32 mouse cellular contexts compared by ENCODE assay signal in the genomic region with DNA sequence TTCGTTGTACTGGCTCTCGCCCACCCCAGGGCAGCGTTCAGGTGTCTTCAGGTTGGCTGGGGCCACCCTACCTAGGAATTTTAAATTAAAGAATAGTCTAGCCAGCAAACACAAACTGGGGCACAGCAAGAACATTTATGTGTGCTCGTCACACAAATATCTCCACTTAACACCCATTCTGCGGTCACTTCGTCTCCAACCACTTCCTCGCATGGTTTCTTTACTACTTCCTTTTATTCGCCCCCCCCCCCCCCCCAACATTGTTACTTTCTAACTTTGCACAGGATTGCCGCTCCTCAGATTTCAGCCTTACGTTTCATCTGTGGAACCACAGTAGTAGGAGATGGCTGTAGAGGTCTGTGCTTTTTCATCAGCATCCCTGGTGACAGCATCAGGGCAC. TPM values are rescaled to one million over a fixed set of nuclear protein-coding genes. Genes with fewer than 3 reads are reported as not detected.
DNase-seq lines count a peak whose midpoint lies in the region; ATAC-seq and TF ChIP-seq lines count a peak whose summit lies in the region.
"Had no signal": no experiment of that assay in that cellular context is flagged by ENCODE, and none has a peak within 500 bp of the region (broad histone marks: within the 10 kb centered on the region; RNA-seq: fewer than 3 reads in every experiment).

No protein-coding gene starts in this region.

- no peak for TF ChIP-seq CTCF in E14TG2a.4 (conservative IDR thresholded peaks at IDR 0.05; ENCODE audit: low read length)
- TF ChIP-seq CTCF in lung, adult 2 months (IDR thresholded peaks at IDR 0.05; ENCODE audit: insufficient read depth, low read length), result no peak

- WGBS in heart, embryonic 12.5 days, result 43% methylated on average over 10 of the region's 10 CpGs
- WGBS in lung, adult 2 months, result 51% methylated on average over 10 of the region's 10 CpGs
- WGBS in hindbrain, embryonic 13.5 days, result 90% methylated on average over 10 of the region's 10 CpGs

- TF ChIP-seq POLR2A in lung, adult 2 months (IDR thresholded peaks at IDR 0.05; ENCODE audit: borderline replicate concordance, extremely low read depth, low read depth, low read length), result no peak

- peaks cover 24% of the 10 kb centered on the region for H3K4me1 ChIP-seq in heart, embryonic 12.5 days (replicated peaks)
- H3K4me1 ChIP-seq in E14TG2a.4 (replicated peaks; ENCODE audit: low read depth, low read length), result peaks cover 9% of the 10 kb centered on the region
- no peaks in the 10 kb centered on the region; the same call in 1 of the 2 replicates for H3K4me1 ChIP-seq in lung, adult 2 months (ENCODE audit: control insufficient read depth, insufficient read depth, low read length)
- 0 out of 2 replicates have a peak, but pooled peaks cover 2% of the 10 kb centered on the region for H3K4me1 ChIP-seq in hindbrain, embryonic 13.5 days (replicated peaks)
- H3K4me1 ChIP-seq: forebrain, embryonic 12.5 days; liver, embryonic 12.5 days; midbrain, embryonic 15.5 days had no signal

- H3K9ac ChIP-seq in heart, embryonic 12.5 days, result no peak overlapping the region
- H3K9ac ChIP-seq in hindbrain, embryonic 13.5 days, result no peak overlapping the region
- H3K9ac ChIP-seq: forebrain, embryonic 12.5 days; liver, embryonic 12.5 days; liver, postnatal 0 days; midbrain, embryonic 15.5 days had no signal

- no peaks in the 10 kb centered on the region for H3K27me3 ChIP-seq in heart, embryonic 12.5 days (replicated peaks)
- H3K27me3 ChIP-seq in E14TG2a.4 (ENCODE audit: insufficient read depth, low read length), result peaks cover 10% of the 10 kb centered on the region
- no peaks in the 10 kb centered on the region for H3K27me3 ChIP-seq in hindbrain, embryonic 13.5 days
- H3K27me3 ChIP-seq: forebrain, embryonic 12.5 days; midbrain, embryonic 15.5 days had no signal

- no peak for ATAC-seq in heart, embryonic 12.5 days (ENCODE audit: insufficient number of reproducible peaks, low FRiP score)
- ATAC-seq in hematopoietic stem cell, adult 5-6 weeks (replicated peaks in 1 of 2; ENCODE audit: insufficient read depth in 1 of 2, low FRiP score in 2 of 2, low TSS enrichment in 1 of 2, low read depth in 1 of 2, poor library complexity in 2 of 2, severe bottlenecking in 2 of 2), result peak; percentile 49 to 53
- ATAC-seq in hindbrain, embryonic 13.5 days (ENCODE audit: low FRiP score), result no peak
- ATAC-seq: hindbrain, embryonic 16.5 days; intestine, postnatal 0 days; liver, embryonic 12.5 days; liver, postnatal 0 days; lung, postnatal 0 days; midbrain, embryonic 15.5 days had no signal

- H3K4me3 ChIP-seq in heart, embryonic 12.5 days, result no peak overlapping the region
- H3K4me3 ChIP-seq in E14TG2a.4 (replicated peaks; ENCODE audit: low read length), result peak overlapping the region; percentile 32; the same call in 1 of the 2 replicates
- no peak overlapping the region for H3K4me3 ChIP-seq in lung, adult 2 months (replicated peaks; ENCODE audit: extremely low read depth, low read depth, low read length)
- no peak overlapping the region for H3K4me3 ChIP-seq in hindbrain, embryonic 13.5 days
- H3K4me3 ChIP-seq: erythroblast, embryonic 14.5 days; forebrain, embryonic 12.5 days; heart, adult 2 months; liver, embryonic 12.5 days; midbrain, embryonic 15.5 days had no signal

- H3K9me3 ChIP-seq in heart, embryonic 12.5 days (replicated peaks), result no peaks in the 10 kb centered on the region
- H3K9me3 ChIP-seq in E14TG2a.4 (ENCODE audit: low read length), result no peaks in the 10 kb centered on the region
- no peaks in the 10 kb centered on the region for H3K9me3 ChIP-seq in hindbrain, embryonic 13.5 days
- H3K9me3 ChIP-seq: forebrain, embryonic 12.5 days; liver, embryonic 12.5 days; midbrain, embryonic 15.5 days had no signal

- no peak overlapping the region for H3K27ac ChIP-seq in heart, embryonic 12.5 days (ENCODE audit: poor library complexity, severe bottlenecking)
- no peak overlapping the region for H3K27ac ChIP-seq in hindbrain, embryonic 13.5 days
- H3K27ac ChIP-seq: forebrain, embryonic 12.5 days; heart, adult 2 months; liver, embryonic 12.5 days; midbrain, embryonic 15.5 days had no signal

- no peak for DNase-seq in heart, adult 18-20 months
- DNase-seq in 416B (ENCODE audit: low read depth), result peak; percentile 70
- DNase-seq in lung, adult 2 months, result no peak
- no peak for DNase-seq in right cerebral cortex, adult 2 months (ENCODE audit: low spot score in 2 of 2)
- DNase-seq: adrenal gland, adult 2 months; adrenal gland, postnatal 36 days; B cell, adult 2 months; cerebellum, adult 18-20 months; cerebellum, postnatal 10 days; gastrocnemius, postnatal 14 days; heart, adult 2 months; heart, postnatal 14 days; kidney, adult 9 months; kidney, postnatal 10 days; layer of hippocampus, postnatal 36 days; left cerebral cortex, postnatal 4 days; liver, postnatal 0 days; lung, postnatal 4 days; right cerebral cortex, adult 18-20 months; right cerebral cortex, postnatal 4 days; thymus, postnatal 4 days had no signal

- H3K36me3 ChIP-seq in heart, embryonic 12.5 days, result no peaks in the 10 kb centered on the region
- no peaks in the 10 kb centered on the region for H3K36me3 ChIP-seq in E14TG2a.4 (ENCODE audit: insufficient read depth, low read length)
- H3K36me3 ChIP-seq in hindbrain, embryonic 13.5 days, result no peaks in the 10 kb centered on the region
- H3K36me3 ChIP-seq: forebrain, embryonic 12.5 days; liver, embryonic 12.5 days; midbrain, embryonic 15.5 days had no signal

- peak overlapping the region; percentile 48 for H3K4me2 ChIP-seq in heart, embryonic 12.5 days
- H3K4me2 ChIP-seq in hindbrain, embryonic 13.5 days, result no peak overlapping the region
- H3K4me2 ChIP-seq: forebrain, embryonic 12.5 days; liver, embryonic 12.5 days; midbrain, embryonic 15.5 days had no signal

RNA-seq across cellular contexts. Expression of a gene that starts 11.6 kb away (rescaled TPM):
- 26.2 and 30.3 TPM in 2 replicates for polyA plus RNA-seq in heart, embryonic 12.5 days (2016; fragmentation: Nextera tagmentation; extraction: Ambion mirVana)
- 10 to 100 TPM; 29.3 to 31.8 TPM for total RNA-seq in heart, adult 18-20 months (2021)
- 0.75 TPM in 1 of 2 replicates, not detected in the other for total RNA-seq in hematopoietic stem cell, adult 5-6 weeks (2017)
- polyA plus RNA-seq in lung, adult 2 months (2012; rRNA removed), result 52.8 and 58.8 TPM in 2 replicates
- 20.1 and 22.5 TPM in 2 replicates for polyA plus RNA-seq in hindbrain, embryonic 13.5 days (2015; fragmentation: Nextera tagmentation; extraction: Ambion mirVana)

Comparison
In these comparisons a context has a peak if more than half of its experiments do, and no peak if none do; other contexts are left out.
1. ATAC-seq: peak in hematopoietic stem cell, adult 5-6 weeks (2 of 2); none in heart, embryonic 12.5 days (single experiment) and hindbrain, embryonic 13.5 days (single experiment).